Mouse (Mus musculus) stomach, postnatal 0 days (tissue): ENCODE data around the gene Mrpl17.

ENCODE experiments used
- CTCF ChIP-seq: IDR thresholded peaks from 2 replicates; pipeline ENCODE4 v1.5.1; 2016; ENCODE audit warnings: antibody characterized with exemption, low read depth, mild to moderate bottlenecking, moderate library complexity
- EP300 ChIP-seq: optimal IDR thresholded peaks from 2 replicates; pipeline ENCODE3; 2016; ENCODE audit warnings: antibody characterized with exemption

DNA sequence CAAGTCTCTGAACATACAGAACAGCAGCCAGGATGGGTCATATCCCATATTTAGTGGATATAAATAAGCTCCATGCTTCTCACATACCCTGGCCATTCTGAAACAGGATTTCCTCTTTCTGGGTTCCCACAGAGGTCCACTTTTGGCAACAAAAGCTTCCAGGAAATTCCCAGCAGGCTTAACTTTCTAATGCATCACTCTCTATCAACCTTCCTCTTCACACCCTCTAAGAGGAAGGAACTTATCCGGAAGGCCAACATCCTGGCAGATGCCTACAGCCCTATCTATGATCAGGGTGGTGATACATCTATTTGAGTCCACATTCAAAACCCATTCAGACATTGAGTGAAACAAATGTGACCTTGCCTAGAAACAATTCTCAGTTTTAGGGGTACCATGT lies 2.5 kb downstream of the Mrpl17 start:
- no peak for TF ChIP-seq CTCF
- TF ChIP-seq EP300 = no peak
